Mouse (Mus musculus): ENCODE measurements around the gene Actg1.

GRCm38 (mm10) chr11:120378031-120378610 lies 29.8 kb upstream of the Actg1 start:
- TF ChIP-seq CTCF (IDR thresholded peaks at IDR 0.05; ENCODE audit: low read depth) = no peak
- no peak for TF ChIP-seq EP300 (IDR thresholded peaks at IDR 0.05; ENCODE audit: low read depth)
